Mouse (Mus musculus) central nervous system, embryonic 14 days (tissue): ENCODE data around the gene Olfr2. TPM values are rescaled to one million over a fixed set of nuclear protein-coding genes. Genes with fewer than 3 reads are reported as not detected.

Experiments
- polyA plus RNA-seq: library from polyadenylated mRNA; depleted of rRNA; stranded (reverse); fragments of >200 nt; gene quantifications from 2 replicates; pipeline ENCODE4 v1.2.3, GENCODE M21; 2012; rRNA removed

The Olfr2 gene
- not detected in 2 replicates for polyA plus RNA-seq

DNA sequence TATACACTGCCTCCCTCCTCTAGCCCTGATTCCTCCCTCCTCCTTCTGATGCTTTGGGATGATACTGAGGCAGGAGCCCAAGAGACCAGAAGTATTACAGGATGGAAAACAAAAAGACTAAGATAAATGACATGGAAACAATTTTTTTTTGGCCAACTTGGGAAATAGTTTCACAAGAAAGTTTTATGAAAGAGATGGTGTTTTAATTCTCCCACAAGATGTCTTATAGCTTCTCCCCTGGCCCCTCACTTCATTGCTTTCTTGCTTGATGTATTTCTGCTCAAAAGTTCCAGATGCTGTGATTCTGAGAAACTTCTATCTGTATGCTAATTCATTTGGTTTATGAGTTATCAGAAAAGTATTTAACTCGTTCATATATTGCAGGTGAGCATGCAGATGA is at the start of gene Olfr2:
Olfr2 (minus strand) TSS at position 101 of the 400 bp plus-strand sequence.

DNA sequence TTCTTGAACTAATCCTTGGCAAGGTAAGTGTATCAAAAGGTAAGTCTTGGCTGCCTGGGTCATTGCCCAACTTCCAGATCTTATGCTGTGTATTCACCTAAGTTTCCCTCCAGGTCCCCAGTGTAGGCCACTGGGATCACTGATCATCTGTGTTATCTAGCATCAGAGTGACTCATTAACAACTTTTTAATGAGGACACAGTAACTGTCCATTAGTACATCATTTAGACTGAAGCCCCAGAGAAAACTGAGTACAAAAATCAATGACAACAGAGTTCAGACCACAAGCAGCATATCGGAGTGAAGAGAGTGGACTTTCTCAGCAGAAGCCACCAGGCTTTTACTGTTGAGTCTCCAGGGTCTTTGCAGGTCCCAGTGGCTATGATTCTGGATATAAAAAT is 25.0 kb upstream of the Olfr2 start, which contains the start of gene Olfr713:
Olfr713 (plus strand) TSS at position 301 of the 400 bp plus-strand sequence.

DNA sequence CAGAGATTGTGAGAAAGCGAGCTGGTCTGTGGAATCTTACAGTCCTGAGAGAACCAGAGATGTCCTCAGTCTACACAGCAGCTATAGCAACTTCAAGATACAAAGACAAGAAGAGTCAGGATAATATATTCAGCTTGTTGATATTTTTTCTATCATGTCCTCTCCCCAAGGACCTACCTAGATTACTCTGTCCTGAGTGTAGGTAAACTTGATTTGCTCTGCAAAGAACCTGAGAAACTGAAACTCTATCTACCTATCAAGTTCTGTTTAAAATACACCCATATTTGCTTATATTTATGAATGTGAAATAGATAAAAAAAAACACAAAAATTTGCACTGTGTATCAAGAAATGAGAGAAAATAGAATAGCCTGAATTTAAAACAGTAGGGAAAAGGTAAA is 30.5 kb downstream of the Olfr2 start, which contains the start of gene Olfr711:
Olfr711 (minus strand) TSS at position 101 of the 400 bp plus-strand sequence.

DNA sequence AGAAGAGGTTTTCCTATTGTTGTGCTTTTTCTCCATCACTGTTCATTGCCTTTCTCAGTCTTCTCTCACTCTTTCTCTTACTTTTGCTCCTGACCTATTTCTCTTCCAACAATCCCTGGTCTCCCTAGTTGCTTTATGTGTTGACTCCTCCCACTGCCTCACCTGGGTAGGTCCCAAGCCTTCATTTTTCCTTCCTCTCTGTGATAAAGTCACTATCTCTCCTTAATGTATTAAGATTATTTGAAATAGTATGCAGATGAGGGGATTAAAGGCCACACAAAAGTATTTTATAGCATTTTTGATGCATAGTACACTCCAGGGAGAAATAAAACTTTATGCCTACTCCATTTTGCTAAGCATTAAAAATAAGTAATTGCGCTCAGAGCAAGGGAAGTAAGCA is 42.0 kb downstream of the Olfr2 start, which contains the start of gene Olfr6:
Olfr6 (minus strand) TSS at position 101 of the 400 bp plus-strand sequence.

DNA sequence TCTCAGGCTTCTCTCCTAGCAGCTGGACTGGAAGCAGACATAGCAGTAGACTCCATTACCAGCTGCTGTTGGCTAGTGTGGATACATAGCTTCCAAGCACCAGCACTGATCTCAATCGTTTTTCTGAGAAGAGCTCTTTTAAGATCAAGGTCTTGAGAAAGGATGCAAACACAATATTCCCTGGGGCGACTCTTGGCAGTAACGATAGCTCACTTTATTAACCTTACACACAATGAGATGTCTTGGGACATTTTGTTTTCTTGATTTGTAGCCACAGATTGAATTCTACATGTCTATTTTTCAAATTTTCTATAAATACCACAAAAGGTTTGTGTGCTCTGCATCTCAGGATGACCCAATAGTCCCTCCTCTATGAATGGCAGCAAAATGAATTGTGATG is 57.7 kb downstream of the Olfr2 start, which contains the start of gene Olfr710:
Olfr710 (minus strand) TSS at position 101 of the 400 bp plus-strand sequence.

Other genes starting within 250 kb of the Olfr2 start
- not detected in 2 replicates for gene Olfr699, start 212.9 kb downstream of the Olfr2 start, polyA plus RNA-seq
- gene Olfr700, start 197.2 kb downstream of the Olfr2 start, polyA plus RNA-seq = not detected in 2 replicates
- not detected in 2 replicates for gene Olfr701, start 191.9 kb downstream of the Olfr2 start, polyA plus RNA-seq
- not detected in 2 replicates for gene Olfr702, start 172.2 kb downstream of the Olfr2 start, polyA plus RNA-seq
- not detected in 2 replicates for gene Olfr703, start 162.7 kb downstream of the Olfr2 start, polyA plus RNA-seq
- gene Olfr704, start 142.9 kb downstream of the Olfr2 start, polyA plus RNA-seq = not detected in 2 replicates
- not detected in 2 replicates for gene Olfr705, start 129.2 kb downstream of the Olfr2 start, polyA plus RNA-seq
- not detected in 2 replicates for gene Olfr706, start 117.9 kb downstream of the Olfr2 start, polyA plus RNA-seq
- not detected in 2 replicates for gene Olfr707, start 104.8 kb downstream of the Olfr2 start, polyA plus RNA-seq
- not detected in 2 replicates for gene Olfr1532-ps1, start 98.1 kb downstream of the Olfr2 start, polyA plus RNA-seq
- not detected in 2 replicates for gene Olfr709-ps1, start 73.9 kb downstream of the Olfr2 start, polyA plus RNA-seq
- not detected in 2 replicates for gene Olfr710, start 57.8 kb downstream of the Olfr2 start, polyA plus RNA-seq
- gene Olfr6, start 42.1 kb downstream of the Olfr2 start, polyA plus RNA-seq = not detected in 2 replicates
- gene Olfr711, start 30.6 kb downstream of the Olfr2 start, polyA plus RNA-seq = not detected in 2 replicates
- gene Olfr713, start 25.1 kb upstream of the Olfr2 start, polyA plus RNA-seq = not detected in 2 replicates
- gene Olfr714, start 64.9 kb upstream of the Olfr2 start, polyA plus RNA-seq = not detected in 2 replicates
- gene Olfr17, start 87.1 kb upstream of the Olfr2 start, polyA plus RNA-seq = not detected in 2 replicates
- not detected in 2 replicates for gene Olfr715b, start 104.3 kb upstream of the Olfr2 start, polyA plus RNA-seq
- not detected in 2 replicates for gene Olfr715, start 125.0 kb upstream of the Olfr2 start, polyA plus RNA-seq
- not detected in 2 replicates for gene Olfr716, start 132.3 kb upstream of the Olfr2 start, polyA plus RNA-seq
- not detected in 2 replicates for gene Nlrp14, start 160.9 kb upstream of the Olfr2 start, polyA plus RNA-seq
- not detected in 2 replicates for gene Rbmxl2, start 203.4 kb upstream of the Olfr2 start, polyA plus RNA-seq